Mouse (Mus musculus) fibroblast of lung, adult 2 months (primary cell): Measurements from ENCODE around the gene Aqp5.
A peak's percentile ranks its signal among the peaks of the same experiment; 100 is the strongest.

Experiments
- DNase-seq: peaks from one replicate; pipeline ENCODE4 v3.0.0-alpha.2; 2011; ENCODE audit warnings: low read depth

Gene Aqp5

DNA sequence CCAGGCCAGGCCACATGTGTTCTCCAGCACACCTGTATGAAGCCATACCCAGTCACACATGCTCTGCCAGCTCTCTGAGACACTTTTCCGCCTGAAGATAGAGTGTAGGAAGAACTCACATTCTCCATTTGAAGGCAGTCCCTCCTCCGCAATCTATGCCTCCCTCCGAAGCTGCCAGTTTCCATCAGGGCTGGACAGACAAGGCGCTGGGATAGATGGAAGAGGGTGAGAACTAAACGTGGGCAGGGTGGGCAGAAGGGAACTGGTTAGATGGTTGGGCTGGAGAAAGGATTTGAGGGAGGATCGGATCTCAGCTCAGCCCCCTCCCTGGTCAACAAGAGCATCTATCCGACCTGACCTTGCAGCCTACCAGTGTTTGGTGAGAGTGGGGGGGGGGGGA is 6.3 kb downstream of the Aqp5 start:
- DNase-seq: no peak

DNA sequence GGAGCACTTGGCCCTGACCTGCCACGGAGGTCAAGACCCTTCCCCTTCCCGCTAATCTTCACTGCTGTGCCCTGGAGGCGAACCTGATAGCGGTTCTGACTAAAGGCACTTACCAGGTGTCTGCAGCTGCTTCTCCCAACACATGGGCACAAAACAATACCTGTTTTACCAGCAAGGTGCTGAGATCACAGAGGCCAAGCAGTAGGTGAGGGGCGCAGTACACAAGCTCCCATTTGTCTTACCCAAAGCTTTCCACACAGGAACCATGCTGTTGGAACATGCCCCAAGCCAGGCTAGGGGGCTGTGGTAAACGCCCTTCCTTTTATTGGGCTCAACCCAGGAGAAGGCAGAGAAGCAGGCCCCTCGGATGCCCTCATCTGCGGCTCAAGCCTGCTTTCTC is 7.0 kb downstream of the Aqp5 start:
- DNase-seq: no peak

DNA sequence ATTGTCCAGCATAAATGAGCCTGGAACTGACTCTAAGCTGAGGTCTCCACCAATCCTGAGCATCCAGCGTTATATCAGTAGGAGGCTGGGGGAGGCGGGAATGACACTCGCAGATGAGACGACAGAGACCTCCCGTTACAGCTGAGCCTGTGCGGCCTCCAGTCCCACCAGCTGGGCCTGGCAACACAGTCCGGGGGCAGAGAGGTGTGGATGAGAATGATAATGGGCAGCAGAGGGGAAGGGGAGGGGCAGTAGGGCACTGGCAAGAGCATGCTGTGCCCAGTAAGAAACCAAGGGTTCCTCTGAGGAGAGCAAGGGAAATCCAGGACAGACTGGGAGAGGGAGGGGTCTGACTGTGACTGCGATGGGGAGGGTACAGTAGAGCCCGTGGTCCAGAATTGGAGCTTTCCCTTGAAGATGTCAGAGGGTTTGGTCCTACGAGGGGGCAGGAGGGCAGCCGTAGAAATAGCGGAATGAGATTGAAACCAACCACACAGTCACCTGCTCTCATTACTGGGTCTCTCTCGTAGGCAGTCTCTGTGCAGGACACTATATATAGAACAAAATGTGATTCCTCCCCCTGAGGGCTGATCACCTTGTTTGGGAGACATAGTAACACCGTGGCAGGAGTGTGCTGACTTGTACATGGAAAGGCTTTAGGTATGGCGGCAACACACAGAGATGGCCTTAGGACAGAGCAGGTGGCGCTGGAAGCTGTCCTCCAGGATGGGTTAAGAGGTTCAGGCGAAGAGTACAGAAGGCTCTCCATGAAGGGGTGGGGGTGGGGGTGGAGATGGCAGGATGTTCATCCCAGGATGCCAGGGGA is 8.9 kb downstream of the Aqp5 start:
- DNase-seq: no peak

DNA sequence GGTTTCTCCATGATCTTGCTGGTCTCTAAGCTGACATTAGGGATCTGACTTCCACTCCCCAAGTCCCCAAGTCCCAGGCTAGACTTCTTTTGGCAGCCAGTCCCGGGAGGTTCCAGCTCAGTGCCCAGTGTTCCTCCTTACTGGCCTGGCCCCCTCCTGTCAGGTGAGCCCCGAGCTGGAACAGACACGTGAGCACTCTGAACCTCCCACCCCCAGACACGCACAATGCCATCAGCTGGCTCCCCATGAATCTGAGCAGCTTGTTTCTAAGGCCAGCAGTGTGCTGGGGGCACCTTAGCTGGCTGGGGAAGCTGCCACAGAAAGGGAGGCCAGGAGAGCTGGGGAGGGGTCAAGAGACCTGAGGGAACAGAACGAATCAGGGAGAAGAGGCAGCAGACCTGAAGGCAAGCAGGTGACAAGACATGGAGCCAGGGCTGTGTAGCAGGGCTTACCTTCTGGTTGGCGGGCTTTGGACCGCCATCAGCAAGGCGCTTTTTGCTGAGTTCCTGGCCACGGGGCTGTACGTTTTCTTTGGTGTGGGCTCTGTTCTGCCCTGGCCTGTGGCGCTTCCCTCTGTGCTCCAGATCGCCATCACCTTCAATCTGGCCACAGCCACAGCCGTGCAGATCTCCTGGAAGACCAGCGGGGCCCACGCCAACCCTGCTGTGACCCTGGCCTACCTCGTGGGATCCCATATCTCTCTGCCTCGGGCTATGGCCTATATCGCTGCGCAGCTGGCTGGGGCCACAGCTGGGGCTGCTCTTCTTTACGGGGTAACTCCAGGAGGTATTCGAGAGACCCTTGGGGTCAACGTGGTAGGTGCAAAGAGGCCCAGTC is 10.6 kb downstream of the Aqp5 start, which contains the start of gene Aqp6:
Aqp6 (plus strand) TSS at position 415 of the 837 bp plus-strand sequence.
- no peak for DNase-seq

DNA sequence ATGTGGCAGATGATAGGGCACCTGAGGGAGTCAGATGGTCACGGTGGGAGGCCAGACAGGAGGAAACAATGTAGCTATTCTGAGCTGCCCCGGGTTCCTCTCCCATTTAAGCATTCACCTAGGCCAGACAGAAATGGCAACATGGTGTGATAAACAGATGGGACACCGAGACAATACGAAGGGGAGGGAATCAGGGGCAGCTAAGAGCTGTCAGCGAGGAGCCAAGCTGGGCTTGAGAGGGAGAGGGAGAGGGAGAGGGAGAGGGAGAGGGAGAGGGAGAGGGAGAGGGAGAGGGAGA is 11.2 kb downstream of the Aqp5 start:
- no peak for DNase-seq

DNA sequence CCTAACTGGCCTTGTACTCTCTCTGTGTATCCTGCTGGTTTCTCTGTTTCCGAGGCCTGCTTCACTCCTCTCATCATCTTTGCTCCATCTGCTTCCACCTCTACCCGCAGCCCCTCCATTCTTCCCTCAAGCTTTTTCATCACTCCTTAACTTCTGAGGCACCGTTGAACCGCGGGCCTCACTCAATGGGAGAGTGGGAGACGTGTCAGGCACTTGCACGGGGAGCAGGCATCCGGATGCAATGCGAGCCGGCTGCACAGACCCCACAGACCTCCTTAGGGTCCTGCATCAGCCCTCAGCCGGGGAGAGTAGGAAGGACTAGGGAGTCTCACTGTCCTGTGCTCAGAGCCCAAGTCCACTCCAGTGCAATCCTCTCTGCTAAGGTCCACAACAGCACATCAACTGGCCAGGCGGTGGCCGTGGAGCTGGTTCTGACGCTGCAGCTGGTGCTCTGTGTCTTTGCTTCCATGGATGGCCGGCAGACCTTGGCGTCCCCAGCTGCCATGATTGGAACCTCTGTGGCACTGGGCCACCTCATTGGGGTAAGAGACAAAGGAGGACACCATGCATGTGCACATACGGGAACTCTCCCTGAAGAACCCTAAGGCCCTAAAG is 11.7 kb downstream of the Aqp5 start:
- DNase-seq: no peak

DNA sequence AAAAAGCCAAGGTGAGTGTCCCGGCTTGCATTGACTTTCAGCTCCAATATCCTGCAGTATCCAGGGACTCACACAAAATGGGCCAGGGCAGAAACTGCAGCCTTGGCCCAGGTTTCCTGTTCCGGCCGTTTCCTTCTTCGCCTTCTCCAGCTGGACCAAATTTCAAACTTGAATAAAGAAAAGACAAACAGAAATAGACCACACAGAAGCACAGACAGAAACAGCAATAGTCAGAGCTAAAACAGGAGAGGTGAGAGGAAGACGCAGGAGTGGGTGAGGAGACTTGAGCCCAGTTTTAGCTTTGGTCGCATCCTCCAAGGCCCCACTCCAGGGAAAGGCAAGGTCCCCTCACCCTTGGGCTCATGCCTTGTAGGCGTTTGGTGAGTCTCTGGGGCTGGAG is 12.6 kb downstream of the Aqp5 start:
- DNase-seq: no peak

DNA sequence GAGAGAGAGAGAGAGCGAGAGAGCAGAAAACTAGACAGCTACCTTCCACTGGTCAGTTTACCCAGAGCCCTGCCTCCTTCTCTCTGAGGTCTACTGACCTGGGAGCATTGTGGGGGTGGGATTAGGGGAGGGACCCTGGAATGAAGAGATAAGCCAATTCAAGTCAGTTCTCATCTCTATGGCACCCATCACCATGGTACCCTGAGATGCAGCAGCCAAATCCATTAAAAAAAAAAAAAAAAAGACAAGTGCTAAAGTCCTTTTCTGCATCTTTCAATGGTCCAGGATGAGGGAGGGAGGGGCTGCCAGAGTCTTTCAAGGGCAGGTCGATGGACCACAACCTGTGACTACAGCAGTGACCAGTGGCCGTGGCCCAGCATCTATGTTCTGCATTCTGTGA is 15.0 kb downstream of the Aqp5 start:
- no peak for DNase-seq

DNA sequence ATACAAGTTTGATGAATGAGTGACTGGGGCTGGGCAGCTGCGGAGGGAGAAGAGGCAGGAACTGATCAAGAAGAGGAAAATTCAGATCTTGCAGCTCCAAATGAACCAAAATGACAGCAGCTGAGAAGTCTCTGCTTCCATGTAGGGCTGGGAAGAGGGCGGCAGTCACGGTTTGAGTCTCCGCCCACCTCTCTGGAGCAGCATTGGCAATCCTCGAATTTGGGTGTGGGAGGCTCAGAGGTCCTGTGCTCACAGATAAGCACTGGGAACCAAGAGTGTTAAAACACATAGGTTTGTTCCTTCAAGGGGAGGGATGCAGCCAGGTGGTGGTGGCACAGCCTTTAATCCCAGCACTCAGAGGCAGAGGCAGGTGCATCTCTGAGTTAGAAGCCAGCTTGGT is 15.9 kb downstream of the Aqp5 start:
- DNase-seq: no peak

DNA sequence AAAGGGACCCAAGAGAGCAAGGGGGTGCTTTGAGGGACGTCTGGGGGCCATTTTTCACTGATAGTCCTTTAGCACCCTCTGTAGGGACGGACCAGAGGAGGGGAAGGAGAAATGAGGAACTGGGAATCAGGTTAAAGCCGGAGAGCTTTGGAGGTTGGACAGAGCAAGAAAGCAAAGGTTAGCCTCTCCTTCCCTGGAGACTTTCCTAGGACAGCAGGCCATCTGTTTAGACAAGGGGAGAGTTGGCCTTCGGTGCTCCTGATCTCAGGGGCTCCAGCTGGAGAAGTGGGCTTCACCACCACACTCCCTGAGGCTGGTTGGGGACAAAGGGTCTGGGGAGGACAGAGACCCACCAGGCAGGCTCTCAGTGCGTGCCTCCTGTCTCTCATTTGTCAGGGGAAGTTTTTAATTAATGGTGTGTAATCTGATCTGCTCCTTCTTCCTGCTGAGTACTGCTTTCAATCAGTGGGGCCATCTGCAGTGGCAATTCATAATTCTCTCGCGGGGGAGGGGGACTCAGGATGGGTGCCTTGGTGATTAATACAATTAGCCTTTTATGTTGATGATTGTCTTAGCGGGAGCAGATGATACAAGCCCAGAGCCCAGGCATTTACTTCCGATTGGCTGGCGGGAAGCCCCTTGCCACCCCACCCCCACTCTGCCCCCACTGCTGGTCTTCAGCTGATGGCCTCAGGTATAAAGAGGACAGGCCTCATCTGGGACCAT is 17.0 kb downstream of the Aqp5 start:
- DNase-seq: no peak

DNA sequence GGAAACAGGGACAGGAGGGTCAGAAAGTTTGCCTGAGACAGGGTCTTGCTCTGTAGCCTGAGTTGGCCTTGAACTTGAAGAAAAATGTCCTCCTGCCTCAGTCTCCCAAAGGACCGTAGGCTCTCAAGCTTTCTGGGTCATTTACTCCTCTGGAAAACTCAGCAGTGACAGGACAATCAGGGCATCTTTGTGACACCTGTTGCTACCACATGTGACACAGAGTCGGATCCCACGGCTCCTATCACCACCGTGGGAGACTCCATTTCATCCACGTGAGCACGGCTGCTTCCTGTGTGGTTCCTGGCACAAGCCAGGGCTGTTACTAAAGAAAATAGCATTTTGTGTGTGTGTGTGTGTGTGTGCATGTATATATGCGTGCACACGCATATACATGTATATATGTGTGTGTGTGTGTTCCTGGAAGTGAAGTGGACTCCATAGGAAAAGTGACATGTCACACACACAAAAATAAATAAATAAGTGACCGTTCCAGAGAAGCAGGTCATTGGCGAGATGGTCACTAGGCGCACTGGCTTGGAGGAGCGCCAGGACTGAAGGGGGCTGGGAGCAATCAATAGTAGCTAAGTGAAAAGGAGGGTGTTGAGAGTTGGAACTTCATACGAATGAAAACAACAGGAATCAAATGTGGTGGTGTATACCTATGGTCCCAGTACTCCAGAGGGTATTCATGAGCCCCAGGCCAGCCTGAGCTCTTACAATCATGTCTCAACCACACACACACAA is 18.0 kb downstream of the Aqp5 start:
- no peak for DNase-seq

DNA sequence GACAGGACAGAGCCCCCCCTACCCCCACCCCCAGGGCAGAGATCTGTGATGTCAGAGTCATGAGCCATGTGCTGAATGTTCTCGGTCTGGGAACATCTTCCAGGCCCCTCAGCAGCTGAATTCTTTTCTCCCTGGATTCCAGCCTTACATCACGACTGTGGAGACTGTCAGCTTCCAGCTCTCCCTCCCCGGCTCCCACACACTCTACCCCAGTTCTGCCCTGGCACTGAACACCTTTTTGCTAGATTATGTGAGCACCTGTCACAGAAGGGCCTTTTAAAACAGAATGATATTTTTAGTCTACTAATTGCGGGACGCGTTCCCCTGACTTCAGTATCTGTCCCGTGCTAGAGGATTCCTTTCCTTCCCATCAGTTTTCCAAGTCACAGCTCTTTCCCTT is 21.0 kb downstream of the Aqp5 start:
- no peak for DNase-seq

DNA sequence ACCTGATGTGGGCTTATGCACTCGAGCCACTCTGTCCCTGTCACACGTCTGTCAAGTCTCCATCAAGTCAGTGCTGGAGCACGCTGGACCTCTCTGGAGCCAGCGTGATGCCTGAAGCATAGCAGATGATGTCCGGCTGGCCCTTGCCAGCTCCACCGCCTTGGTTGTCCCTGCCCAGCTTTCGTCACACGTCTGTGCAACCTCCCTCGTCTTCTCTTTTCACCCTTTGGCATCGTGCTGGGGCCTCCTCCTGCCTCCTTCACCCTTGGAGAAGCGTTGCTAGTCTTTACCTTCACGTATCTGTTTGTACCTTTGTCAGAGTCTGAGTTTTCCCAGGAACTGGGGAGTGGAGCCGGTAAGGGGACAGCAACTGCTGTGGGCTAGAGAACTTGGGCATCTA is 23.7 kb downstream of the Aqp5 start:
- DNase-seq: no peak

DNA sequence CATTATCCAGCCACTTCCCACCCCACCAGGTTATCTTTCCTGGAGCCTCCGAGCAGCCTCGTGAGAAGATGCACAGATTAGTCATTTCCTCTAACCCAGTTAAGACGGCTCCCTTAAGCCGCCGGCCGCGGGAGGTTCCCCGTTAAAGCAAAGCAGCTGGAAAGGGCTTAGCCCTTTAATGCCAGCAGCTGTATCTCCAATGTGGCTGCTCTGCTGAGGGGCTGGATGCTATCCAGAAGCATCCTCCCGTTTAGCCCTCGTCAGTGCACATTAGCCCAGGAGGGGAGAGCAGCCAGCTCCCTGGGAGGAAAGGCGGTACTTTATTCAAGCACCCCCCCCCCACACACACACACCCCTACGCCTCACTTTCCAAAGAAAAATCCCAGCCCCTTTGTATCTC is 24.2 kb downstream of the Aqp5 start:
- peak; percentile 47 for DNase-seq

DNA sequence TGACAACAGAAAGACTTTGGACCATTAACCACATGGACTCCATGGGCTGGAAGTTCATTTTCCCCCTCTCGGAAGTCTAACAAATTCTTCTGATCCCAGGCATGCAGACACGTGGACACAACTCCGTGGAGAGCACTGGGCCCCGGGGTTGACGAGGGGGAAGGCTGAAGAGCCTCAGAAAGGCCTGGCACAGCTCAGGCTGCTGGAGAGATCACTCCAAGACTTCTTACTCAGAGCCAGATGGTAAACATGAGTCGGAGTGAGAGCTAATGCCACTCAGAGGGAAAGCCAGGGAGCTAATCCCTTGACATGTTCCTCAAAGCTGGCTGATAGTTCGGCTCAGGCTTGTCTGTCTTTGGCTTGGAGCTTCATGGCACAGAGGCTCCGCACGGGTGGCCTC is 24.7 kb downstream of the Aqp5 start:
- peak; percentile 51 for DNase-seq

DNA sequence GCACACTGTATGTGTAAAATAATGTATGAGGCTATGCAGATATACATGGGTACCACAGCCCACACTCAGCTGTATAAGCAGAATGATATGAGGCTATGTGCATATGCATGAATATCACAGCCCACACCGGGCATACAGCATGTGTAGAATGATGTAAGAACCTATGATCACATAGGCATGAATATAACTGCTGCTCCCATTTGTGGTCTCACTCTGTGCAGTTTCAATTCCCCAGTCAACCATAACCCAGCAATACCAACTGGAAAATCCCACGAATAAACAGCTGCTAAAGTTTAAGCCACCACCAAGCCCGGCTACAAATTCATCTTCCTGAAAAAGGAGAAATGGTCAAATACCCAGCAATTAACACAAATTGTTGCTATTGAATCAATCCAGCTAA is 28.0 kb downstream of the Aqp5 start:
- DNase-seq: no peak

DNA sequence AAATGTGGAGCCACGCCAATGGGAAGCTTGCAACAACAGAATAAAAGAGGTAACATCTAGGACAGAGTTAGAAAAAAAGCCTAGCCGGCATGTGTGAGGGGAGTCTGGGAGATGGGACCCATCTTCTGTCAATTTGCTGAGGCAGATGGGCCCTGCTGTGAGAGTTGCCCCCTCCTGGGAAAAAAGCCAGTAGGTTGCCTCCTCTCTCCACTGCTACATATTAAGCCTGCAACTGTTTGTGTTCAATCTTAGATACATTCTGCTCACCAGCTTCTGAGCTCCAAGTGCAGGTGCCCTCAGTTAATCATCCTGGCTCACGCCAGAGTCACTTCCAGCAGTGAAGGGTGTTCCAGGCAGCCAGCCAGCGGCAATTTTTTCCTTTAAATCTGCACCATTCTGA is 29.2 kb downstream of the Aqp5 start:
- DNase-seq: no peak

DNA sequence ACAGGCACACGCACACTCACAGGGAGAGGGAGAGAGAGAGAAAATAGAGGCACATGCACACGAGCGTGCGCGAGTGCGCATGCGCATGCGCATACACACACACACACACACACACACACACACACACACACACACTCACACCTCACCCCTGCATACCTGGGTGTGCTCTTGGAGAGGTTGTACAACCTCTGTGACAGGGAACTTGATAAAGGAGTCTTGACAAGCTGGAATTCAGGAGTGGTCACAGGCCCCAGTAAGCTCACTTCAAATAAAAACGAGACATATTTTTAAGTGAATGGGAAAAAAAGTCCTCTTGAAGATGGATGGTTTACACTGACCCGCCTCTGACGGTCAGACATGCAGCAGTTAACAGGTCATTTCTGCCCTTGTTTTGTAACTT is 31.5 kb downstream of the Aqp5 start:
- DNase-seq: no peak

DNA sequence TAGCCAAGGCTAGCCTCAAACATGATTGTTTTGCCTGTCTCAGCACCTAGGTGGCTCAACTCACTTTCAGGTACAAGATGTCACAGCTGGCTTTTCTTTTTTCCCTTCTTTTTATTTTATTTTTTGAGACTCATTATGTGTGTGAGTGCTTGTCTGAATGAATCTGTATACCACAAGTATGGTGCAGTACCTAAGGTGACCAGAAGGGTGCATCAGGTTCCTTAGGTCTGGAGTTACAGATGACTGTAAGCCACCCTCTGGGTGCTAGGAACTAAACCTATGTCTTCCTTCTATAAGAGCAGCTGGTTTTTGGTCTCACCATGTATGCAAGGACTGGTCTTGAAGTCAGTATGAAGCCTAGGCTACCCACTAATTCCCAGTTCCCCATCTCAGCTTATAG is 41.0 kb downstream of the Aqp5 start:
- DNase-seq: no peak

DNA sequence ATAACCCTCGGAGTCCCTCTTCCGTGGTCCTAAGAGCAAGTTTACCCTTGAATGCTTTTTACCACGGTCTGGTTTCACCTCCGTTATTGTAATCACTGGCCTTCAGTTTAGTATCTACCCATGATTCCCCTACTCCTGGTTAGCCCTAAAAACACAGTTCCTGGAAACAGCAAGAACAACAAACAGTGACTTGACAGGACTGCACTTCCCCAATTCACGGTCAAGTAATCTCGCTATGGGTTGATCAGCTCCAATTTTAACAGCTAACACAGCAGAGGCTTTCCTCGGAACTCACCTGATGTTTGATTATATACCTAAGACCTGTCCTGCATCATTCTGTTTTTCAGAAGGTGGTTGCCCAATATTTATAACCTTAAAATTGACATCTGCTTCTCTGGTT is 44.1 kb downstream of the Aqp5 start:
- DNase-seq: no peak

DNA sequence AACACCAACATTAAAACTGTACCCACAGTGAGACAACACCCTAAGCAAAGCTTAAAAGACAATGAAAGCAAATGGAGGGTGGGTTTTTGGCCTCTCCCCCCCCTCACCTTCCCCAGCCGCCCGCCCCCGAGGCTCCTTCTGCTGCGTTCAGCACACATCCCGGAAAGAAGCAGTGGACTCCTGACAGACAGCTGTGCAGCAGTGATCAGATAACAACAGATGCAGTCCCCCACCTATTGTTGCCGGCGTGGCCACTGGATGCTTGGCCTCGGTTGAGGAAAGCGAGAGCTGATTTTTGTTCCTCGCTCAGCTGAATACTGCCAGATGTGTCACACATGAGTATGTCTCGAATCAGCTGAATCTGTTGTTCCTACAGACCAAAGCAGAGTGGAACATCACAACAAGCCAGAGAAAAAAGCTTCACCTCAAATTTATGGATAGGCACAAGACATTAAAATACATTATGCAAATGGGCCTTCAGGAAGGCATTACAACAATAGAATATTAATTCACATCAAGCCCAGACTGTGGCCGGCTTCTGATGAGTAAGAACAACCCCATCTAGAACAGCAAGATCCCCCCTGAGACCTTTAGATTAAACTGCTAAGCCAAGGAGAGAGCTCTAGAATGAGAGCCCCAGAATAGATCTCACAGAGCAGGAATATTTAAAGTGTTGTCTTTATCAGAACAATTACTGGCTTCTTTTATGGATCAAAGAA is 47.0 kb downstream of the Aqp5 start:
- DNase-seq: no peak
